Mouse (Mus musculus) liver, embryonic 11.5 days (tissue): ENCODE measurements around the gene Rnps1. TPM values are rescaled to one million over a fixed set of nuclear protein-coding genes. Genes with fewer than 3 reads are reported as not detected.

Experiments used
- ATAC-seq: fragments of 200-750 bp; cut with Nextera tagmentation; replicated peaks from 2 replicates; pipeline ENCODE4 v1.8.0; 2017; ENCODE audit warnings: moderate number of reproducible peaks, mild to moderate bottlenecking, moderate TSS enrichment, moderate library complexity; ENCODE audit not compliant: low FRiP score
- DNase-seq: peaks from one replicate; pipeline ENCODE4 v3.0.0-alpha.2; 2017; ENCODE audit warnings: low spot score
- H3K27ac ChIP-seq: fragments of 300-500 bp; sonication (generic); 2 replicates; pipeline ENCODE4 v1.5.1; 2014; ENCODE audit warnings: mild to moderate bottlenecking, low read depth, low read length, control low read depth
- H3K27me3 ChIP-seq: fragments of 300-500 bp; sonication (generic); replicated peaks from 2 replicates; pipeline ENCODE4 v1.6.1; 2014; ENCODE audit warnings: low read length, mixed read lengths; ENCODE audit not compliant: control insufficient read depth, insufficient read depth
- H3K36me3 ChIP-seq: fragments of 300-500 bp; sonication (generic); 2 replicates; pipeline ENCODE4 v1.6.1; 2014; ENCODE audit warnings: mild to moderate bottlenecking, low read length, moderate library complexity, mixed read lengths; ENCODE audit not compliant: control insufficient read depth, insufficient read depth
- H3K4me1 ChIP-seq: fragments of 300-500 bp; sonication (generic); replicated peaks from 2 replicates; pipeline ENCODE4 v1.6.1; 2014; ENCODE audit warnings: low read length, mixed read lengths; ENCODE audit not compliant: control insufficient read depth, insufficient read depth
- H3K4me2 ChIP-seq: fragments of 300-500 bp; sonication (generic); 2 replicates; pipeline ENCODE4 v1.6.1; 2014; ENCODE audit warnings: mild to moderate bottlenecking, control low read depth, moderate library complexity
- H3K4me3 ChIP-seq: fragments of 300-500 bp; sonication (generic); 2 replicates; pipeline ENCODE4 v1.5.1; 2014; ENCODE audit warnings: low read depth, low read length, control low read depth
- H3K9ac ChIP-seq: fragments of 300-500 bp; sonication (generic); 2 replicates; pipeline ENCODE4 v1.6.1; 2014; ENCODE audit warnings: low read depth, low read length, control low read depth
- H3K9me3 ChIP-seq: fragments of 300-500 bp; sonication (generic); 2 replicates; pipeline ENCODE4 v1.6.1; 2016; ENCODE audit warnings: low read length, inconsistent platforms, mixed read lengths; ENCODE audit not compliant: control insufficient read depth
- WGBS: fragments of 180-500 bp; shearing (Covaris S2); extraction: QIAGEN DNeasy Blood & Tissue Kit; methylation state at CpG from one replicate; pipeline ENCODE4 v1.1.7; 2014; 5-methylcytosine and 5-hydroxymethylcytosine counted together
- polyA plus RNA-seq: library from polyadenylated mRNA; unstranded; fragments of >200 nt; fragmentation: Nextera tagmentation; extraction: Ambion mirVana; gene quantifications from 2 replicates; pipeline ENCODE4 v1.2.1, GENCODE M21; 2014

Gene Rnps1
- polyA plus RNA-seq, 1 experiment from 2014 or later: 336 TPM

DNA sequence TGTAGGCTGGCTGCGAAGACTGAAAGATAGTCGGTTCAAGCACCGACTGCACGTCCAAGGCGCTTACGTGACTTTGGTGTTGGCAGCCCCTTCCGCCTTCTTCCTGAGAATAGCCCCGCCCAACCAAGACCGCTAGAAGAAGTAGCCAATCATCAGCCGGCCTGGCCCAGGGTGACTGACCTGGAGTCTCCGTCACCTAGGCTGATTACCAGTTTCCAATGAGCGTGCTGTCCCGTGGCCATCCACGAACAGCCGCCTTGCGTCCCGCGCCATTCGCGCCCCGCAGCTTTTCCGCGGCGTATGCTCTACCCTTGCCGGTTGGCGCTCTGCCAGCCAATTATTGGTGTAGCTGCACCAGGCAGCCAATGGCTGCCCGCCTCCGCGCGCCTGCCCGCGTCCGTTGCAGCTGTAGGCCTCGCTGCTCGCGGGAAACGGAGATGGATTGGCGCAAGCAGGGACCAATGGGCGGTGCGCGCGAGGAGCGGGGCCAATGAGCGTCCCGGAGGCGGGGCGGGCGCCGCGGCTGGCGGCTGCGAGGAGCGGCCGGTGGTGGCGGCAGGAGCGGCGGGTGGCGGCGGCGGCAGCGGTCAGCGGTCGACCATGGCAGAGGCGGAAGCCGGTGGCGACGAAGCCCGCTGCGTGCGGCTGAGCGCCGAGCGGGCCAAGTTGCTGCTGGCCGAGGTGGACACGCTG is 55.7 kb downstream of the Rnps1 start, which contains the start of the genes E4f1 and Pgp:
Gene E4f1, minus strand, starts transcription at position 404 of the 693 bp plus-strand sequence.
Gene Pgp, plus strand, starts transcription at position 483 of the 693 bp plus-strand sequence.
- Histone ChIP-seq H3K4me1 (peaks cover 16% of the 10 kb centered on the region), H3K4me2 (peak within 1 kb of the TSS; percentile 98), H3K36me3 (peaks cover 13% of the 10 kb centered on the region; the same call in 1 of the 2 replicates), H3K27ac (peak within 1 kb of the TSS; percentile 95), H3K4me3 (peak within 1 kb of the TSS; percentile 89), H3K9me3 (no peaks in the 10 kb centered on the region), H3K27me3 (no peaks in the 10 kb centered on the region), H3K9ac (peak within 1 kb of the TSS; percentile 99)
- ATAC-seq (peak; percentile 97), DNase-seq (peak; percentile 98)
- WGBS: under 1% methylated on average over 75 of the region's 75 CpGs

DNA sequence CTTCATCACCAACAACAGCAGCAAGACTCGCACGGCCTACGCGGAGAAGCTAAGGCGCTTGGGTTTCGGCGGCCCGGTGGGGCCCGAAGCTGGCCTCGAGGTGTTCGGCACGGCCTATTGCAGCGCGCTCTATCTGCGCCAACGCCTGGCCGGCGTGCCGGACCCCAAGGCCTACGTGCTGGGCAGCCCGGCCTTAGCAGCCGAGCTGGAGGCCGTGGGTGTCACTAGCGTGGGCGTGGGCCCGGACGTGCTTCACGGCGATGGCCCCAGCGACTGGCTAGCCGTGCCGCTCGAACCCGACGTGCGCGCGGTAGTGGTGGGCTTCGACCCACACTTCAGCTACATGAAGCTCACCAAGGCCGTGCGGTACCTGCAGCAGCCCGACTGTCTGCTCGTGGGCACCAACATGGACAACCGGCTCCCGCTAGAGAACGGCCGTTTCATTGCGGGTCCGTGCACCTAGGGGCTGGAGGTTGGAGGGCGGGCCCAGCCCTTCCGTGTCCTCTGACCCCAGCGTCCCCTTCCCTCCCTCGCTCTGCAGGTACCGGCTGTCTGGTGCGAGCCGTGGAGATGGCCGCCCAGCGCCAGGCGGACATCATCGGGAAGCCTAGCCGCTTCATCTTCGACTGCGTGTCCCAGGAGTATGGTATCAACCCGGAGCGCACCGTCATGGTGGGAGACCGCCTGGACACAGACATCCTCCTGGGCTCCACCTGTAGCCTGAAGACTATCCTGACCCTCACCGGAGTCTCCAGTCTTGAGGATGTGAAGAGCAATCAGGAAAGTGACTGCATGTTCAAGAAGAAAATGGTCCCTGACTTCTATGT is 56.5 kb downstream of the Rnps1 start:
- peak; percentile 44 for ATAC-seq

GRCm38 (mm10) chr17:24472512-24472911 is 58.1 kb downstream of the Rnps1 start:
- Histone ChIP-seq H3K4me1 (peaks cover 16% of the 10 kb centered on the region), H3K4me2 (peak overlapping the region; percentile 98), H3K4me3 (peak overlapping the region; percentile 89), H3K9ac (peak overlapping the region; percentile 99), H3K27me3 (no peaks in the 10 kb centered on the region), H3K36me3 (peaks cover 24% of the 10 kb centered on the region), H3K27ac (peak overlapping the region; percentile 28; the same call in 1 of the 2 replicates), H3K9me3 (no peaks in the 10 kb centered on the region)
- DNase-seq: no peak
- no peak for ATAC-seq
- 88% methylated on average over 4 of the region's 4 CpGs for WGBS

More for the DNA sequence above, 56.5 kb downstream of the Rnps1 start:
- under 1% methylated on average over 68 of the region's 68 CpGs for WGBS
- Histone ChIP-seq H3K9ac (peak overlapping the region; percentile 99), H3K9me3 (no peaks in the 10 kb centered on the region), H3K4me3 (peak overlapping the region; percentile 89), H3K36me3 (peaks cover 15% of the 10 kb centered on the region; the same call in 1 of the 2 replicates), H3K27ac (peak overlapping the region; percentile 95), H3K4me2 (peak overlapping the region; percentile 98), H3K4me1 (peaks cover 16% of the 10 kb centered on the region), H3K27me3 (no peaks in the 10 kb centered on the region)
- peak; percentile 64 for DNase-seq

DNA sequence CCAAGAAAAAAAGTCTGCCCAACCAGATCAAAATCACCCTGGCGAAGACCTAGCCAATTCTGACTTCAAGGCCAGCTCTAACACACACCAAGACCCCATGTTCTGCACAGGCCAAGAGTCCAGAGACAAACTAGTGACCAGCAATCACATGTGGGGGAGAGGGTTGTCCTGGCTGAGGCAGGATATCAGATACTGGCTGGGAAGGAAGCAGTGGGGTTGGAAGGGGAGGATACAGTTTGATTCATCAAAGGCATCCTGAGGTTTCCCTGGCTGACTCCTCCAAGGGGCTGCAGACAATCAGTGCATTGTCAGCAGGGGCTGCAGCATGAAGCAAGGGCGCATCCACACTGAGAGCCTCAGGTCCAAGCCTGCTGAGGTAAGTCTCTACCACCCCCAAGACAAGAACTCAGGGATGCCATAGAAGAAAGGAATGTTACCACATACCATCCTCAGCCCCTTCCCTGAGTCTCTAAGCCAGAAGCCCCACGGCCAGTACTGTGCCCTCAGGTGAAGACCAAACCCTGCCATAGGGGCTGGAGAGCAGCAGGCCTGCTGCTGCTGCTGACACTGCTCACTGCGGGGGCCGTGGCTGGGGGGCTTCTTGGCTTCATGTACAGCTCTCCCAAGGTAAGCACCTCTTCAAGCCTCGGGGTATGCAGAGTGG is 59.4 kb downstream of the Rnps1 start, which contains the start of gene Bricd5:
Gene Bricd5, plus strand, starts transcription at position 273 of the 664 bp plus-strand sequence.
- H3K27ac ChIP-seq: peak within 1 kb of the TSS; percentile 28; the same call in 1 of the 2 replicates
- ATAC-seq (no peak), DNase-seq (no peak)
- peak within 1 kb of the TSS; percentile 98 for H3K4me2 ChIP-seq
- WGBS: 79% methylated on average over 6 of the region's 6 CpGs
- H3K4me1 ChIP-seq: peaks cover 26% of the 10 kb centered on the region
- no peaks in the 10 kb centered on the region for H3K9me3 ChIP-seq
- peaks cover 24% of the 10 kb centered on the region for H3K36me3 ChIP-seq
- peak within 1 kb of the TSS; percentile 89 for H3K4me3 ChIP-seq
- H3K27me3 ChIP-seq: no peaks in the 10 kb centered on the region
- peak within 1 kb of the TSS; percentile 99; the same call in 1 of the 2 replicates for H3K9ac ChIP-seq

DNA sequence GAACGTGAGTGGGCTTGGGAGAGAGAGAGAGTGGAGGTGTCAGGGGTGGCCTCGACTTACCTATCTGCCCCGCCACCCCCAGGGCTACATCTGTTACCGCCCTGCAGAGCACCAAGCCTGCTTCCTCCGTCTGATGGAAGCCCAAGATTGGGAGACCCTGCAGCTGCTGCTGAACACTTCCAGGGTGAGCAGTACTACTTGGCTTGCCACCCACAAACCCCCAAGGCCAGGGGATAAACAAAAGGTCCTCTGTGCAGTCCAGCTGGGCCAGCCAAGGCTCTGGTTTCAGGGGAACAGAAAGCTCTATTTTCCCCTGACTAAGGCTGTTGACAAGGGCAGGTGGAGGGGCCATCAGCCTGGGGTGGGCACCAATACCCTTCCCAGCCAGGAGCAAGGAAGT is 60.2 kb downstream of the Rnps1 start:
- Histone ChIP-seq H3K36me3 (peaks cover 24% of the 10 kb centered on the region), H3K4me2 (no peak overlapping the region), H3K4me3 (no peak overlapping the region), H3K9me3 (no peaks in the 10 kb centered on the region), H3K27ac (no peak overlapping the region), H3K4me1 (peaks cover 26% of the 10 kb centered on the region), H3K27me3 (no peaks in the 10 kb centered on the region), H3K9ac (no peak overlapping the region)
- no peak for ATAC-seq
- no peak for DNase-seq
- 78% methylated on average over 5 of the region's 5 CpGs for WGBS

Other genes with a start within 250 kb of the Rnps1 start
- 476 and 499 TPM in 2 replicates for gene Atp6v0c, start 244.9 kb upstream of the Rnps1 start, polyA plus RNA-seq
- 13.3 and 14.5 TPM in 2 replicates for gene Tbc1d24, start 209.0 kb upstream of the Rnps1 start, polyA plus RNA-seq
- gene Ntn3, start 205.0 kb upstream of the Rnps1 start, polyA plus RNA-seq: 2.3 and 2.7 TPM in 2 replicates
- 16.6 and 17.2 TPM in 2 replicates for gene Tedc2, start 193.7 kb upstream of the Rnps1 start, polyA plus RNA-seq
- 95.6 and 107 TPM in 2 replicates for gene Ccnf, start 163.1 kb upstream of the Rnps1 start, polyA plus RNA-seq
- gene Abca17, start 63.5 kb upstream of the Rnps1 start, polyA plus RNA-seq: 0.19 TPM in 1 of 2 replicates, not detected in the other
- gene Abca3, start 62.6 kb upstream of the Rnps1 start, polyA plus RNA-seq: 30.4 and 30.7 TPM in 2 replicates
- 122 and 126 TPM in 2 replicates for gene Eci1, start 12.1 kb downstream of the Rnps1 start, polyA plus RNA-seq
- 1.1 and 1.3 TPM in 2 replicates for gene Dnase1l2, start 28.5 kb downstream of the Rnps1 start, polyA plus RNA-seq
- 20.0 and 23.5 TPM in 2 replicates for gene E4f1, start 55.7 kb downstream of the Rnps1 start, polyA plus RNA-seq
- gene Pgp, start 55.8 kb downstream of the Rnps1 start, polyA plus RNA-seq: 119 and 123 TPM in 2 replicates
- 0.25 and 0.26 TPM in 2 replicates for gene Bricd5, start 59.3 kb downstream of the Rnps1 start, polyA plus RNA-seq
- 22.3 TPM in 2 replicates for gene Mlst8, start 64.5 kb downstream of the Rnps1 start, polyA plus RNA-seq
- 0.47 and 0.56 TPM in 2 replicates for gene Caskin1, start 74.0 kb downstream of the Rnps1 start, polyA plus RNA-seq
- gene Traf7, start 113.4 kb downstream of the Rnps1 start, polyA plus RNA-seq: 81.0 and 90.7 TPM in 2 replicates
- gene Rab26, start 119.6 kb downstream of the Rnps1 start, polyA plus RNA-seq: 2.0 and 2.4 TPM in 2 replicates
- 8.7 and 12.2 TPM in 2 replicates for gene Pkd1, start 135.3 kb downstream of the Rnps1 start, polyA plus RNA-seq
- 53.5 and 55.2 TPM in 2 replicates for gene Tsc2, start 218.1 kb downstream of the Rnps1 start, polyA plus RNA-seq
- 21.0 and 23.7 TPM in 2 replicates for gene Nthl1, start 218.1 kb downstream of the Rnps1 start, polyA plus RNA-seq
- gene Slc9a3r2, start 235.8 kb downstream of the Rnps1 start, polyA plus RNA-seq: 23.6 and 25.1 TPM in 2 replicates
- 0.31 and 0.47 TPM in 2 replicates for gene Npw, start 243.9 kb downstream of the Rnps1 start, polyA plus RNA-seq